Mouse (Mus musculus) spleen, adult 2 months (tissue): Measurements from ENCODE around the gene Fibp. TPM values are rescaled to one million over a fixed set of nuclear protein-coding genes. Genes with fewer than 3 reads are reported as not detected.

Source experiments
- DNase-seq, 2 experiments: peaks; one replicate each; pipeline versions ENCODE4 v3.0.0 to v3.0.0-alpha.2; 2012 to 2021; ENCODE audit warnings: low spot score in 2 of 2, low read depth in 1 of 2
- H3K27ac ChIP-seq: fragments of 200-500 bp; 2 replicates; pipeline ENCODE4 v1.5.1; 2012; ENCODE audit warnings: low read length, inconsistent platforms; ENCODE audit not compliant: insufficient read depth
- H3K27me3 ChIP-seq: fragments of 200-500 bp; 2 replicates; pipeline ENCODE4 v1.6.1; 2012; ENCODE audit warnings: mild to moderate bottlenecking, moderate library complexity, low read length, inconsistent platforms; ENCODE audit not compliant: control insufficient read depth, insufficient read depth
- H3K36me3 ChIP-seq: fragments of 200-500 bp; 2 replicates; pipeline ENCODE4 v1.6.1; 2012; ENCODE audit warnings: mild to moderate bottlenecking, low read length, inconsistent platforms; ENCODE audit not compliant: control insufficient read depth, insufficient read depth
- H3K4me1 ChIP-seq: fragments of 200-500 bp; 2 replicates; pipeline ENCODE4 v1.6.1; 2011; ENCODE audit warnings: inconsistent platforms; ENCODE audit not compliant: control insufficient read depth, insufficient read depth, insufficient read length
- H3K4me3 ChIP-seq: fragments of 200-500 bp; 2 replicates; pipeline ENCODE4 v1.5.1; 2011; ENCODE audit warnings: mild to moderate bottlenecking, inconsistent platforms; ENCODE audit not compliant: insufficient read depth, insufficient read length; ENCODE audit errors: extremely low read depth
- CTCF ChIP-seq: fragments of 200-500 bp; IDR thresholded peaks from 2 replicates; pipeline ENCODE4 v1.5.1; 2011; ENCODE audit warnings: mild to moderate bottlenecking, inconsistent platforms; ENCODE audit not compliant: insufficient read depth, insufficient read length, insufficient replicate concordance; ENCODE audit errors: extremely low read depth
- POLR2A ChIP-seq: fragments of 200-500 bp; IDR thresholded peaks from 2 replicates; pipeline ENCODE4 v1.6.1; 2011; ENCODE audit warnings: low read depth, low read length, inconsistent platforms
- WGBS: fragments of 180-500 bp; shearing (Covaris S2); methylation state at CpG from one replicate; pipeline ENCODE4 v1.1.7; 2018; 5-methylcytosine and 5-hydroxymethylcytosine counted together
- polyA plus RNA-seq: library from polyadenylated mRNA; depleted of rRNA; stranded (reverse); fragments of >200 nt; gene quantifications from 2 replicates; pipeline ENCODE4 v1.2.3, GENCODE M21; 2012

The Fibp gene
- polyA plus RNA-seq, 1 experiment, result 80.4 TPM

- Histone ChIP-seq H3K4me3 (peak within 1 kb of the TSS; percentile 96), H3K27ac (peak within 1 kb of the TSS; percentile 96), H3K27me3 (no peaks in the 10 kb centered on the region), H3K4me1 (peaks cover 16% of the 10 kb centered on the region), H3K36me3 (peaks cover 27% of the 10 kb centered on the region)
- DNase-seq, result peak; percentile 87 to 92
- no peak for TF ChIP-seq CTCF
- TF ChIP-seq POLR2A, result peak; percentile 5; the same call in 1 of the 2 replicates
- under 1% methylated on average over 72 of the region's 87 CpGs for WGBS
Observed at GRCm38 (mm10) chr19:5424782-5425741, 35.4 kb upstream of the Fibp start, which contains the start of the genes Drap1 and AI837181. Gene Drap1 (minus strand): TSS chr19:5424979. Gene AI837181 (plus strand): TSS chr19:5425144.

- H3K4me1 ChIP-seq, result peaks cover 16% of the 10 kb centered on the region
- no peak for DNase-seq
Observed at GRCm38 (mm10) chr19:5425906-5426565, 34.4 kb upstream of the Fibp start.

GRCm38 (mm10) chr19:5426640-5427290, 33.6 kb upstream of the Fibp start:
- no peak for DNase-seq
- 92% methylated on average over 13 of the region's 13 CpGs for WGBS

More at GRCm38 (mm10) chr19:5425906-5426565, 34.4 kb upstream of the Fibp start:
- H3K4me3 ChIP-seq, result peak overlapping the region; percentile 96; the same call in 1 of the 2 replicates
- peaks cover 26% of the 10 kb centered on the region for H3K36me3 ChIP-seq
- no peaks in the 10 kb centered on the region for H3K27me3 ChIP-seq
- WGBS, result 86% methylated on average over 18 of the region's 18 CpGs
- TF ChIP-seq POLR2A (no peak), CTCF (no peak)
- H3K27ac ChIP-seq, result peak overlapping the region; percentile 96

GRCm38 (mm10) chr19:5428083-5428482, 32.3 kb upstream of the Fibp start:
- Histone ChIP-seq H3K4me3 (no peak overlapping the region), H3K27ac (no peak overlapping the region), H3K27me3 (no peaks in the 10 kb centered on the region), H3K36me3 (peaks cover 15% of the 10 kb centered on the region), H3K4me1 (peaks cover 16% of the 10 kb centered on the region)
- no peak for DNase-seq
- TF ChIP-seq CTCF (peak; percentile 19; the same call in 1 of the 2 replicates), POLR2A (no peak)
- 74% methylated on average over 2 of the region's 2 CpGs for WGBS

More at GRCm38 (mm10) chr19:5426640-5427290, 33.6 kb upstream of the Fibp start:
- Histone ChIP-seq H3K27me3 (no peaks in the 10 kb centered on the region), H3K4me3 (no peak overlapping the region), H3K36me3 (peaks cover 25% of the 10 kb centered on the region), H3K4me1 (peaks cover 16% of the 10 kb centered on the region), H3K27ac (no peak overlapping the region)
- TF ChIP-seq CTCF (no peak), POLR2A (no peak)

- Histone ChIP-seq H3K27me3 (no peaks in the 10 kb centered on the region), H3K4me3 (no peak overlapping the region), H3K36me3 (peaks cover 14% of the 10 kb centered on the region), H3K4me1 (peaks cover 20% of the 10 kb centered on the region), H3K27ac (no peak overlapping the region)
- WGBS, result 81% methylated on average over 4 of the region's 4 CpGs
- no peak for DNase-seq
- TF ChIP-seq POLR2A (no peak), CTCF (no peak)
Observed at GRCm38 (mm10) chr19:5429219-5429618, 31.2 kb upstream of the Fibp start.

- WGBS, result 81% methylated on average over 8 of the region's 8 CpGs
- no peaks in the 10 kb centered on the region for H3K27me3 ChIP-seq
- H3K4me1 ChIP-seq, result peaks cover 20% of the 10 kb centered on the region
- no peak for TF ChIP-seq POLR2A
- no peak for TF ChIP-seq CTCF
- DNase-seq, result no peak
- H3K4me3 ChIP-seq, result no peak overlapping the region
- H3K36me3 ChIP-seq, result peaks cover 14% of the 10 kb centered on the region
- no peak overlapping the region for H3K27ac ChIP-seq
Observed at GRCm38 (mm10) chr19:5429806-5430205, 30.6 kb upstream of the Fibp start.
